Mouse (Mus musculus) layer of hippocampus, postnatal 14 days (tissue): ENCODE measurements around the gene Scamp3. TPM values are rescaled to one million over a fixed set of nuclear protein-coding genes. Genes with fewer than 3 reads are reported as not detected.
A peak's percentile ranks its signal among the peaks of the same experiment; 100 is the strongest.
"Not testable (repeated sequence)": the region's sequence is repeated elsewhere in the genome, so short reads cannot be mapped to it uniquely, and the experiment has no call there.

ENCODE experiments used
- DNase-seq, 2 experiments: peaks; one replicate each; pipeline ENCODE4 v3.0.0; 2021 to 2022; ENCODE audit warnings: low spot score in 2 of 2, mixed read lengths in 1 of 2
- long read RNA-seq, 2 experiments: library from polyadenylated mRNA; stranded (forward); transcript quantifications; one replicate each; pipeline ENCODE4 v2.0.0; 2021
- total RNA-seq, 2 experiments: library from RNA; stranded (reverse); gene quantifications; 2 replicates each; pipeline ENCODE4 v1.2.3; 2021

The Scamp3 gene
- 10 to 100 TPM; 74.5 to 75.6 TPM for total RNA-seq
- long read RNA-seq, experiment 1, transcript Scamp3-203 (9 exons, 1,475 nt): minor isoform, 27 of 75 reads
- long read RNA-seq, experiment 1, transcript Scamp3-201 (9 exons, 1,489 nt): major isoform, 38 of 75 reads
- long read RNA-seq, experiment 1, partial matches to known transcripts: 4 of 75 reads
- long read RNA-seq, experiment 1, other reads (novel, unspliced or antisense): 6 of 75 reads
- long read RNA-seq, experiment 2, transcript Scamp3-201 (9 exons, 1,489 nt): major isoform, 50 of 108 reads
- long read RNA-seq, experiment 2, transcript Scamp3-203 (9 exons, 1,475 nt): minor isoform, 45 of 108 reads
- long read RNA-seq, experiment 2, partial matches to known transcripts: 2 of 108 reads
- long read RNA-seq, experiment 2, other reads (novel, unspliced or antisense): 11 of 108 reads

GRCm38 (mm10) chr3:89177242-89178106, at the start of gene Scamp3:
Gene Scamp3, plus strand, starts transcription at chr3:89177473.
- peak; percentile 82 to 94 for DNase-seq

GRCm38 (mm10) chr3:89129908-89130307, 47.4 kb upstream of the Scamp3 start:
- no peak for DNase-seq

- DNase-seq: peak; percentile 24 to 61
Observed at GRCm38 (mm10) chr3:89131816-89132215, 45.5 kb upstream of the Scamp3 start.

- peak; percentile 38 to 57 for DNase-seq
Observed at GRCm38 (mm10) chr3:89132285-89133062, 44.8 kb upstream of the Scamp3 start.

GRCm38 (mm10) chr3:89133063-89133450, 44.2 kb upstream of the Scamp3 start:
- DNase-seq: no peak

- DNase-seq: no peak
Observed at GRCm38 (mm10) chr3:89133752-89134151, 43.5 kb upstream of the Scamp3 start.

GRCm38 (mm10) chr3:89135958-89136357, 41.3 kb upstream of the Scamp3 start, which contains the start of gene Pklr:
Gene Pklr, plus strand, starts transcription at chr3:89136142.
- DNase-seq: no peak

GRCm38 (mm10) chr3:89136365-89136764, 40.9 kb upstream of the Scamp3 start:
- DNase-seq: no peak

GRCm38 (mm10) chr3:89144821-89145220, 32.5 kb upstream of the Scamp3 start:
- no peak for DNase-seq

GRCm38 (mm10) chr3:89145566-89145965, 31.7 kb upstream of the Scamp3 start:
- no peak for DNase-seq

GRCm38 (mm10) chr3:89147101-89147978, 29.9 kb upstream of the Scamp3 start:
- DNase-seq: no peak

GRCm38 (mm10) chr3:89147979-89148311, 29.3 kb upstream of the Scamp3 start:
- no peak for DNase-seq

- no peak for DNase-seq
Observed at GRCm38 (mm10) chr3:89148567-89148966, 28.7 kb upstream of the Scamp3 start.

- no peak for DNase-seq
Observed at GRCm38 (mm10) chr3:89152084-89152835, 25.0 kb upstream of the Scamp3 start.

- DNase-seq: no peak
Observed at GRCm38 (mm10) chr3:89156951-89157350, 20.3 kb upstream of the Scamp3 start.

GRCm38 (mm10) chr3:89158651-89159050, 18.6 kb upstream of the Scamp3 start:
- no peak for DNase-seq

- DNase-seq: peak in 1 of 2 experiments; percentile 16
Observed at GRCm38 (mm10) chr3:89159211-89159610, 18.1 kb upstream of the Scamp3 start.

- DNase-seq: peak in 1 of 2 experiments; percentile 57
Observed at GRCm38 (mm10) chr3:89159616-89160344, 17.5 kb upstream of the Scamp3 start, which contains the start of gene Hcn3. Gene Hcn3, minus strand, starts transcription at chr3:89160196.

- not testable (repeated sequence) for DNase-seq
Observed at GRCm38 (mm10) chr3:89161207-89161606, 16.1 kb upstream of the Scamp3 start.
